Mouse (Mus musculus): ENCODE measurements around the gene Gm1123. TPM values are rescaled to one million over a fixed set of nuclear protein-coding genes. Genes with fewer than 3 reads are reported as not detected.

The Gm1123 gene
- polyA plus RNA-seq (2015; fragmentation: Nextera tagmentation; extraction: Ambion mirVana), result 0.14 TPM in 1 of 2 replicates, not detected in the other

- Histone ChIP-seq H3K36me3 (ENCODE audit: poor library complexity, severe bottlenecking) (peaks cover 28% of the 10 kb centered on the region), H3K27ac (no peak within 1 kb of the TSS), H3K4me1 (no peaks in the 10 kb centered on the region), H3K9ac (no peak within 1 kb of the TSS), H3K27me3 (no peaks in the 10 kb centered on the region), H3K9me3 (replicated peaks) (no peaks in the 10 kb centered on the region), H3K4me2 (no peak within 1 kb of the TSS), H3K4me3 (no peak within 1 kb of the TSS)
- 84% methylated on average over 12 of the region's 12 CpGs for WGBS
- no peak for ATAC-seq
Observed at GRCm38 (mm10) chr9:99035575-99035974, at the start of gene Gm1123. Gm1123 (minus strand) TSS chr9:99035715.

- Histone ChIP-seq H3K27me3 (no peaks in the 10 kb centered on the region), H3K4me3 (no peak overlapping the region), H3K4me1 (no peaks in the 10 kb centered on the region), H3K27ac (no peak overlapping the region), H3K9ac (no peak overlapping the region), H3K9me3 (replicated peaks) (no peaks in the 10 kb centered on the region), H3K4me2 (no peak overlapping the region), H3K36me3 (ENCODE audit: poor library complexity, severe bottlenecking) (no peaks in the 10 kb centered on the region; the same call in 1 of the 2 replicates)
- ATAC-seq, result no peak
- 93% methylated on average over 5 of the region's 5 CpGs for WGBS
Observed at GRCm38 (mm10) chr9:99081718-99082117, 46.2 kb upstream of the Gm1123 start.

- ATAC-seq, result no peak
- Histone ChIP-seq H3K4me1 (no peaks in the 10 kb centered on the region), H3K27me3 (no peaks in the 10 kb centered on the region), H3K36me3 (ENCODE audit: poor library complexity, severe bottlenecking) (no peaks in the 10 kb centered on the region; the same call in 1 of the 2 replicates), H3K27ac (no peak overlapping the region), H3K9ac (no peak overlapping the region), H3K4me2 (no peak overlapping the region), H3K4me3 (no peak overlapping the region), H3K9me3 (replicated peaks) (no peaks in the 10 kb centered on the region)
- WGBS, result 89% methylated on average over 3 of the region's 3 CpGs
Observed at GRCm38 (mm10) chr9:99081308-99081707, 45.8 kb upstream of the Gm1123 start.

- Histone ChIP-seq H3K27me3 (no peaks in the 10 kb centered on the region), H3K9me3 (replicated peaks) (no peaks in the 10 kb centered on the region), H3K36me3 (ENCODE audit: poor library complexity, severe bottlenecking) (no peaks in the 10 kb centered on the region; the same call in 1 of the 2 replicates), H3K9ac (no peak overlapping the region), H3K27ac (no peak overlapping the region), H3K4me3 (no peak overlapping the region), H3K4me2 (no peak overlapping the region), H3K4me1 (no peaks in the 10 kb centered on the region)
- WGBS, result 96% methylated on average over 2 of the region's 2 CpGs
- ATAC-seq, result no peak
Observed at GRCm38 (mm10) chr9:99080657-99081056, 45.1 kb upstream of the Gm1123 start.

- Histone ChIP-seq H3K4me2 (no peak overlapping the region), H3K4me1 (no peaks in the 10 kb centered on the region), H3K36me3 (ENCODE audit: poor library complexity, severe bottlenecking) (peaks cover 7% of the 10 kb centered on the region), H3K27me3 (no peaks in the 10 kb centered on the region), H3K4me3 (no peak overlapping the region), H3K9me3 (replicated peaks) (no peaks in the 10 kb centered on the region), H3K9ac (no peak overlapping the region), H3K27ac (no peak overlapping the region)
- ATAC-seq, result no peak
- 83% methylated on average over 2 of the region's 2 CpGs for WGBS
Observed at GRCm38 (mm10) chr9:99074462-99074861, 38.9 kb upstream of the Gm1123 start.

- ATAC-seq, result no peak
- WGBS, result 93% methylated on average over 4 of the region's 4 CpGs
- H3K9me3 ChIP-seq (replicated peaks), result no peaks in the 10 kb centered on the region
- H3K4me2 ChIP-seq, result no peak overlapping the region
- H3K27ac ChIP-seq, result no peak overlapping the region
- no peak overlapping the region for H3K9ac ChIP-seq
- no peaks in the 10 kb centered on the region for H3K27me3 ChIP-seq
- no peaks in the 10 kb centered on the region for H3K4me1 ChIP-seq
- no peak overlapping the region for H3K4me3 ChIP-seq
- peaks cover 13% of the 10 kb centered on the region for H3K36me3 ChIP-seq (ENCODE audit: poor library complexity, severe bottlenecking)
Observed at GRCm38 (mm10) chr9:99072538-99072937, 37.0 kb upstream of the Gm1123 start.

GRCm38 (mm10) chr9:99065311-99065710 is 29.8 kb upstream of the Gm1123 start:
- Histone ChIP-seq H3K9me3 (replicated peaks) (no peaks in the 10 kb centered on the region), H3K4me2 (no peak overlapping the region), H3K9ac (no peak overlapping the region), H3K4me1 (no peaks in the 10 kb centered on the region), H3K27ac (peak overlapping the region; percentile 51), H3K27me3 (no peaks in the 10 kb centered on the region), H3K4me3 (no peak overlapping the region), H3K36me3 (ENCODE audit: poor library complexity, severe bottlenecking) (peaks cover 37% of the 10 kb centered on the region)
- 83% methylated on average over 5 of the region's 5 CpGs for WGBS
- peak; percentile 75; the same call in 1 of the 2 replicates for ATAC-seq

GRCm38 (mm10) chr9:99064216-99064615 is 28.7 kb upstream of the Gm1123 start:
- Histone ChIP-seq H3K9ac (no peak overlapping the region), H3K36me3 (ENCODE audit: poor library complexity, severe bottlenecking) (peaks cover 36% of the 10 kb centered on the region), H3K4me2 (no peak overlapping the region), H3K9me3 (replicated peaks) (no peaks in the 10 kb centered on the region), H3K27me3 (no peaks in the 10 kb centered on the region), H3K4me1 (no peaks in the 10 kb centered on the region), H3K4me3 (no peak overlapping the region), H3K27ac (no peak overlapping the region)
- ATAC-seq, result peak; percentile 43; the same call in 1 of the 2 replicates
- WGBS, result 48% methylated on average over 2 of the region's 2 CpGs

GRCm38 (mm10) chr9:99062544-99062943 is 27.0 kb upstream of the Gm1123 start:
- peak; percentile 79 for ATAC-seq
- Histone ChIP-seq H3K36me3 (ENCODE audit: poor library complexity, severe bottlenecking) (peaks cover 31% of the 10 kb centered on the region), H3K9ac (no peak overlapping the region), H3K4me1 (no peaks in the 10 kb centered on the region), H3K9me3 (replicated peaks) (no peaks in the 10 kb centered on the region), H3K27me3 (no peaks in the 10 kb centered on the region), H3K4me3 (no peak overlapping the region), H3K4me2 (no peak overlapping the region), H3K27ac (no peak overlapping the region)
- 42% methylated on average over 7 of the region's 7 CpGs for WGBS

GRCm38 (mm10) chr9:99057751-99058150 is 22.2 kb upstream of the Gm1123 start:
- Histone ChIP-seq H3K9me3 (replicated peaks) (no peaks in the 10 kb centered on the region), H3K4me2 (no peak overlapping the region), H3K4me3 (no peak overlapping the region), H3K27ac (no peak overlapping the region), H3K36me3 (ENCODE audit: poor library complexity, severe bottlenecking) (peaks cover 24% of the 10 kb centered on the region), H3K4me1 (no peaks in the 10 kb centered on the region), H3K27me3 (no peaks in the 10 kb centered on the region), H3K9ac (no peak overlapping the region)
- ATAC-seq, result no peak; the same call in 1 of the 2 replicates
- 86% methylated on average over 3 of the region's 3 CpGs for WGBS

- ATAC-seq, result no peak
- 86% methylated on average over 6 of the region's 6 CpGs for WGBS
- H3K36me3 ChIP-seq (ENCODE audit: poor library complexity, severe bottlenecking), result peaks cover 27% of the 10 kb centered on the region; the same call in 1 of the 2 replicates
Observed at GRCm38 (mm10) chr9:99049760-99050159, 14.2 kb upstream of the Gm1123 start.

GRCm38 (mm10) chr9:99048724-99049250 is 13.3 kb upstream of the Gm1123 start:
- WGBS, result 74% methylated on average over 1 of the region's 1 CpGs
- H3K36me3 ChIP-seq (ENCODE audit: poor library complexity, severe bottlenecking), result peaks cover 32% of the 10 kb centered on the region; the same call in 1 of the 2 replicates
- no peak for ATAC-seq
- H3K4me3 ChIP-seq, result no peak overlapping the region
- no peak overlapping the region for H3K27ac ChIP-seq
- H3K27me3 ChIP-seq, result no peaks in the 10 kb centered on the region
- H3K4me2 ChIP-seq, result no peak overlapping the region
- no peak overlapping the region for H3K9ac ChIP-seq
- H3K9me3 ChIP-seq (replicated peaks), result no peaks in the 10 kb centered on the region
- H3K4me1 ChIP-seq, result 0 out of 2 replicates have a peak, but pooled peaks cover 2% of the 10 kb centered on the region

More at GRCm38 (mm10) chr9:99049760-99050159, 14.2 kb upstream of the Gm1123 start:
- H3K27ac ChIP-seq, result no peak overlapping the region
- no peak overlapping the region for H3K4me3 ChIP-seq
- no peak overlapping the region for H3K4me2 ChIP-seq
- no peaks in the 10 kb centered on the region for H3K9me3 ChIP-seq (replicated peaks)
- H3K27me3 ChIP-seq, result no peaks in the 10 kb centered on the region
- no peak overlapping the region for H3K9ac ChIP-seq
- H3K4me1 ChIP-seq, result 0 out of 2 replicates have a peak, but pooled peaks cover 2% of the 10 kb centered on the region

- Histone ChIP-seq H3K27me3 (no peaks in the 10 kb centered on the region), H3K4me3 (no peak overlapping the region), H3K27ac (no peak overlapping the region), H3K9ac (no peak overlapping the region), H3K9me3 (replicated peaks) (no peaks in the 10 kb centered on the region), H3K4me2 (no peak overlapping the region), H3K4me1 (0 out of 2 replicates have a peak, but pooled peaks cover 2% of the 10 kb centered on the region), H3K36me3 (ENCODE audit: poor library complexity, severe bottlenecking) (peaks cover 46% of the 10 kb centered on the region)
- peak; percentile 71; the same call in 1 of the 2 replicates for ATAC-seq
- 89% methylated on average over 8 of the region's 8 CpGs for WGBS
Observed at GRCm38 (mm10) chr9:99044761-99045160, 9.2 kb upstream of the Gm1123 start.

Measured in forebrain, embryonic 13.5 days (tissue).